Mouse (Mus musculus) myocyte (in vitro differentiated cells): ENCODE measurements around the gene Spon1.

Experiments
- CEBPB ChIP-seq: IDR thresholded peaks from 2 replicates; pipeline ENCODE4 v1.6.1; 2011; ENCODE audit warnings: mild to moderate bottlenecking, moderate library complexity; ENCODE audit not compliant: poor library complexity, insufficient read depth, severe bottlenecking
- E2F4 ChIP-seq: IDR thresholded peaks from one replicate; pipeline ENCODE4 v1.6.1; 2011; ENCODE audit warnings: mild to moderate bottlenecking, control low read depth, moderate library complexity; ENCODE audit not compliant: insufficient read depth
- MAX ChIP-seq: IDR thresholded peaks from one replicate; pipeline ENCODE4 v1.6.1; 2011; ENCODE audit warnings: low read depth, mild to moderate bottlenecking, control low read depth
- MYOG ChIP-seq, 3 experiments: IDR thresholded peaks; one replicate each; pipeline ENCODE4 v1.6.1; 2011; ENCODE audit warnings: control low read depth in 2 of 3, low read depth in 2 of 3, mild to moderate bottlenecking in 2 of 3; ENCODE audit not compliant: insufficient read length in 2 of 3, control insufficient read depth in 1 of 3, insufficient read depth in 1 of 3
- POLR2A ChIP-seq: IDR thresholded peaks from one replicate; pipeline ENCODE4 v1.6.1; 2011; ENCODE audit warnings: low read depth, mild to moderate bottlenecking, control low read depth, moderate library complexity; ENCODE audit not compliant: insufficient read length
- POLR2AphosphoS2 ChIP-seq: IDR thresholded peaks from one replicate; pipeline ENCODE4 v1.6.1; 2011; ENCODE audit warnings: low read depth, control low read depth; ENCODE audit not compliant: insufficient read length
- TCF12 ChIP-seq: IDR thresholded peaks from one replicate; pipeline ENCODE4 v1.6.1; 2011; ENCODE audit warnings: mild to moderate bottlenecking, control low read depth; ENCODE audit not compliant: poor library complexity, insufficient read depth, severe bottlenecking
- TCF3 ChIP-seq: IDR thresholded peaks from one replicate; pipeline ENCODE4 v1.6.1; 2011; ENCODE audit warnings: low read depth, control low read depth; ENCODE audit not compliant: insufficient read length
- USF1 ChIP-seq: IDR thresholded peaks from one replicate; pipeline ENCODE4 v1.6.1; 2011; ENCODE audit warnings: low read depth, mild to moderate bottlenecking, control low read depth, moderate library complexity

- TF ChIP-seq TCF12 (no peak), CEBPB (no peak), TCF3 (no peak), POLR2AphosphoS2 (no peak), MAX (no peak), POLR2A (no peak), USF1 (no peak), E2F4 (no peak), MYOG (IDR thresholded peaks at IDR 0.05; ENCODE audit: control insufficient read depth in 1 of 3, insufficient read depth in 1 of 3, insufficient read length in 2 of 3, low read depth in 2 of 3) (no peak)
Observed at GRCm38 (mm10) chr7:113780286-113780685, 14.5 kb downstream of the Spon1 start.
